Mouse (Mus musculus) splenic B cell, adult 2 months (primary cell): ENCODE results near the gene Grid1.

Source experiments
- DNase-seq: peaks from one replicate; pipeline ENCODE4 v3.0.0-alpha.2; 2011; ENCODE audit warnings: low read depth, low spot score
- H3K27me3 ChIP-seq: 2 replicates; pipeline ENCODE4 v1.6.1; 2012; ENCODE audit warnings: mild to moderate bottlenecking, low read length, moderate library complexity, mixed read lengths; ENCODE audit not compliant: control insufficient read depth, poor library complexity, insufficient read depth, severe bottlenecking
- H3K36me3 ChIP-seq: 2 replicates; pipeline ENCODE4 v1.6.1; 2012; ENCODE audit warnings: mild to moderate bottlenecking, low read length, moderate library complexity, mixed read lengths; ENCODE audit not compliant: control insufficient read depth, poor library complexity, insufficient read depth, severe bottlenecking

Grid1 gene

DNA sequence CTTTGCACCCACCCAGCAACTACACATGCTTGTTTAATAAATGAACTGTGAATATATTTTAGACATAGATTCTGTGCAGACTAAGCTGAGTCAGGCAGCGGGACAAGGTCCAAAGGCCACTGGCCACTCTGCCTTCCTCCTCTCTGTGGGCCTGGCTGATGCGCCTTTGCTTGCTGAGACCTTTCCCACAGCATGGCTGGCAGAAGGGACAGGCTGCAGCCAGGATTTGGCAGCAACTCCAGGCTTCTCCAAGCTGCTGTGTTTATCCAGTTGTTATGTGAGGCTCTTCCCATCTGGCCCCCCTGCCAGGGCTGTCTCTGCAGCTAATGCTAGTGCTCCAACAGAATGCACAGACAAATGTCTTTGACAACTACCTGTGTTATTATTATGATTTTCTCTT, 347.5 kb downstream of the Grid1 start:
- H3K27me3 ChIP-seq, result no peaks in the 10 kb centered on the region
- no peaks in the 10 kb centered on the region for H3K36me3 ChIP-seq
- DNase-seq, result no peak

DNA sequence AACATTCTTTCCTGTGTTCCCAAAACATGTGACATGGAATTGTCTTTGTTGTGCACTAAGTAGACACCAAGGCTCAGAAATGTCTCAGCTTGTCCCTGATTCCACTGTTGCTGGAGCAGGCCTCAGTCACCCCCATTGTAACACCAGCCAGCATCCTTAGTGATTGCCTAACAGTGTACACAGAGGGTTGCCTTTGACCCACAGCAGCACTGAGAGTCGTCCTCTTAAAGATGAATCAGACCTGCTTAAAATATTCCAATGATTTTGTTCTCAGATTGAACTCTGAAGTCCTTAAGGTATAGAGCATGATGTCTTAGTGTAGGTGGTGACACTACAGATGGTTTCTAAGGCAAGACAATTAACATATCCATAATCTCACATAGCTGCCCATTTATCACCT, 354.0 kb downstream of the Grid1 start:
- Histone ChIP-seq H3K27me3 (no peaks in the 10 kb centered on the region), H3K36me3 (no peaks in the 10 kb centered on the region)
- DNase-seq, result no peak

- Histone ChIP-seq H3K36me3 (no peaks in the 10 kb centered on the region), H3K27me3 (no peaks in the 10 kb centered on the region)
Measured at GRCm38 (mm10) chr14:35176021-35176420, 356.1 kb downstream of the Grid1 start.

DNA sequence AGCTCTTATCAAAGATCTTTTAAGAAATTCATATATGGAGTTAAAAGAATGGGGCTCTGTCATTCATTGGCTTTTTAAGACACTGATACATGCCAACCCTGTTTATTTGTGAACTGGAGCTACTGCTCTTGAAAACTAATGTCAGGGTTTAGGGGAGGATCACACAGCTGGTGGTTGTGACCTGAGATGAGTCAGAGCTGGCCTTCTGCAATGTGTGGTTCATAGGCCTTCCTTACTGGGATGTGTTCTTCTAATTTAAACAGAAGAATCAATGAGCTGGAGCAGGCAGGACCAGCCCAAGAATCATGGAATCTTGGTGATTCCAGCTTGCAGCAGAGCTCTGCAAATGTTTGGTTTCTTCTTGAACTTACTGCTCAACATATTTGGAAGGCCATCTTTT, 359.2 kb downstream of the Grid1 start:
- Histone ChIP-seq H3K36me3 (no peaks in the 10 kb centered on the region), H3K27me3 (no peaks in the 10 kb centered on the region)
- no peak for DNase-seq

More at GRCm38 (mm10) chr14:35176021-35176420, 356.1 kb downstream of the Grid1 start:
- no peak for DNase-seq

- no peak for DNase-seq
- no peaks in the 10 kb centered on the region for H3K36me3 ChIP-seq
- H3K27me3 ChIP-seq, result no peaks in the 10 kb centered on the region
Measured at GRCm38 (mm10) chr14:35185399-35185798, 365.5 kb downstream of the Grid1 start.

DNA sequence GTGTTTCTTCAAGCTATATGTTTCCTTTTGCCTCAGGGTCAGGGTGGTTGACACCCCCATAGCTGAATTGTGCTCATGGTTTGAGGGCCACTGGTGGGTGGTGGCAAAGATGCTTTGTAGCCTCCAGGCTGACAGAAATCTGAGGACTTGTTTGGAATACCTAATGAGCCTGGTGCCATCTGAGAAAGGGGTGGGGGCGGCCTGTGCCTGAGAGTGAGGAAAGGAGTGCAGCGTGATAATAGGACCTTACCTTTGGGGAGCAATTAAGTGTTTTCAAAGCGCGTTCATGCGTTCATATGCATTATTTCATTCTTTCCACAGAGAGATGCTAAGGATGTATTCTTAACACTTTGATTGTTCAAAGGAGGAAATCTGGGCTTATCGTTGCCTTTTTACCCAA, 372.3 kb downstream of the Grid1 start:
- H3K27me3 ChIP-seq, result no peaks in the 10 kb centered on the region
- no peaks in the 10 kb centered on the region for H3K36me3 ChIP-seq
- DNase-seq, result no peak

DNA sequence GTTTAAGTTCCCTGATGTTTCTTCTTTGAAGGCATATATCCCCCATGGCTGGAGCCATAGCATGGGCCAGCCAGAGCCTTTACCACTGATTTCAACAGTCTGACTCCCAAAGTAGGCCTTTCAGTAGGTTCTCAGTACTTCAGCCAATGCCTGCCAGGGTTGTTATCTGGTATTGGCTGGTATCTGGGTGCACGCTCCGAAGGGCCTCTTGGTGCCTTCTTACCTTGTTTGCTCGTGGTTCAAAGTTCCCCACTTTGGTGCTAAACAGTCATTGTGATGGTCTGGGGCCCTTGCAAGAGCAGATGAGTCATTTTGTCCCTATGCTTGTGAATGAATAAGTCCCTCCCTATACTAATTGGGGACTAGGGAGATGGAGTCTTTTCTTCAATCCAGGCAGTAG, 377.5 kb downstream of the Grid1 start:
- no peak for DNase-seq
- Histone ChIP-seq H3K27me3 (no peaks in the 10 kb centered on the region), H3K36me3 (no peaks in the 10 kb centered on the region)

- H3K36me3 ChIP-seq, result no peaks in the 10 kb centered on the region
- no peaks in the 10 kb centered on the region for H3K27me3 ChIP-seq
- DNase-seq, result no peak
Measured at GRCm38 (mm10) chr14:35198447-35198846, 378.5 kb downstream of the Grid1 start.

GRCm38 (mm10) chr14:35198899-35199298, 379.0 kb downstream of the Grid1 start:
- Histone ChIP-seq H3K36me3 (no peaks in the 10 kb centered on the region), H3K27me3 (no peaks in the 10 kb centered on the region)
- DNase-seq, result no peak

DNA sequence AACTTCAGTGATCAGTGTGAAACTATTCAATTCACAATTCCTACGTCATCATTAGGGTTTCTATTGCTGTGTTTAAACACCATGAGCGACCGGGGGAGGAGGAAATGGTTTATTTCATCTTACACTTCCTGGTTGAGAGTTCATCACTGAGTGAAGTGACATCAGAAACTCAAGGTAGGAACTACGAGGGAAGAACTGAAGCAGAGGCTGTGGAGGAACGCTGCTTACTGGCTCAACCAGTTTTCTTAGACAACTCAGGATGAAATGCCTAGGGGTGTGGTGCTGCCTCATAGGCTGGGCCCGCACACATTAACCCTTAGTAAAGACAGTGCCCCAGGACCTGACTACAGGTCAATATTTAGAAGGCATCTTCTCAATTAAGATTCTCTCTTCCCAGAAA, 389.5 kb downstream of the Grid1 start:
- no peak for DNase-seq
- Histone ChIP-seq H3K27me3 (no peaks in the 10 kb centered on the region; the same call in 1 of the 2 replicates), H3K36me3 (no peaks in the 10 kb centered on the region)

- no peaks in the 10 kb centered on the region for H3K27me3 ChIP-seq
- DNase-seq, result no peak
Measured at GRCm38 (mm10) chr14:35219021-35219420, 399.1 kb downstream of the Grid1 start.

GRCm38 (mm10) chr14:35222196-35222595, 402.3 kb downstream of the Grid1 start:
- H3K27me3 ChIP-seq, result no peaks in the 10 kb centered on the region
- DNase-seq, result no peak

More at GRCm38 (mm10) chr14:35219021-35219420, 399.1 kb downstream of the Grid1 start:
- H3K36me3 ChIP-seq, result no peaks in the 10 kb centered on the region

GRCm38 (mm10) chr14:35227581-35227980, 407.7 kb downstream of the Grid1 start:
- no peaks in the 10 kb centered on the region for H3K36me3 ChIP-seq
- no peaks in the 10 kb centered on the region for H3K27me3 ChIP-seq
- DNase-seq, result no peak

More at GRCm38 (mm10) chr14:35222196-35222595, 402.3 kb downstream of the Grid1 start:
- no peaks in the 10 kb centered on the region for H3K36me3 ChIP-seq

DNA sequence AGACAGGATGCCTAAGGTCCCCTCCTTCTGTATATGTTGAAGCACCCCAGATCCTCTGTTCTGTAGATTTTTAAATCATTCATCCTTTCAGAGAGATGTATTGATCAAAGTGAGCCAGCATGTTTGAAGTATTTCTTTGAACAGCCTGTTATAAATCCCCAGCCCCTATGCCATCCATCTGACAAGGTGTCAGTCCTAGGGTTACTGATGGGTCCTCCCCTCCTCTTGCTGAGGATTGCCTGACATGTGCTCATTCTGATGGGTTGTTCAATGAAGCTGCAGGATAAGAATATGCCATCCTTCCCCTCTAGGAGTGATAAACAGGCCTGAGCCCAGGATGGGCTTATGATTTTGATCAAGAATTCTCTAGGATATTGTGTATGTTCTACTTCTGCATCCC, 411.5 kb downstream of the Grid1 start:
- no peaks in the 10 kb centered on the region for H3K36me3 ChIP-seq
- no peak for DNase-seq
- no peaks in the 10 kb centered on the region for H3K27me3 ChIP-seq

DNA sequence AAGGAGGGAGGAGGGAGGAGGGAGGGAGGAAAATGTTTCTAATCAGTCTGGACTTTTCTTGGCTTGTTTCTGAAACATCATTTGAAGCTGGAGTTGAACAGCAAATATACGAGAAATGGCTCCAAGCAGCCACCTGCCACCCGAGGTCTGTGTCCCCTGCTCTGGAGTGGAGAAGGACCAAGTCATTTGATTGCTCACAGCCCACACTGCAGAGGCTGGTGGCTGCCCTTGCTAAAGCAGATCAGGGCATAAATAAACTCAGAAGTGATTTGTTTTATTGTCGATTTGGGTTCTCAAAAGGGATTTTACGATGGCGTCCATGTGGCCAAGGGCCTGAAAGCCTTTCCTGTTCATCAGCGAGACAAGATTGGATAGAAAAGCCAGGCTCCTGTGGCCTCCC, 423.0 kb downstream of the Grid1 start:
- Histone ChIP-seq H3K27me3 (no peaks in the 10 kb centered on the region), H3K36me3 (no peaks in the 10 kb centered on the region)
- no peak for DNase-seq

DNA sequence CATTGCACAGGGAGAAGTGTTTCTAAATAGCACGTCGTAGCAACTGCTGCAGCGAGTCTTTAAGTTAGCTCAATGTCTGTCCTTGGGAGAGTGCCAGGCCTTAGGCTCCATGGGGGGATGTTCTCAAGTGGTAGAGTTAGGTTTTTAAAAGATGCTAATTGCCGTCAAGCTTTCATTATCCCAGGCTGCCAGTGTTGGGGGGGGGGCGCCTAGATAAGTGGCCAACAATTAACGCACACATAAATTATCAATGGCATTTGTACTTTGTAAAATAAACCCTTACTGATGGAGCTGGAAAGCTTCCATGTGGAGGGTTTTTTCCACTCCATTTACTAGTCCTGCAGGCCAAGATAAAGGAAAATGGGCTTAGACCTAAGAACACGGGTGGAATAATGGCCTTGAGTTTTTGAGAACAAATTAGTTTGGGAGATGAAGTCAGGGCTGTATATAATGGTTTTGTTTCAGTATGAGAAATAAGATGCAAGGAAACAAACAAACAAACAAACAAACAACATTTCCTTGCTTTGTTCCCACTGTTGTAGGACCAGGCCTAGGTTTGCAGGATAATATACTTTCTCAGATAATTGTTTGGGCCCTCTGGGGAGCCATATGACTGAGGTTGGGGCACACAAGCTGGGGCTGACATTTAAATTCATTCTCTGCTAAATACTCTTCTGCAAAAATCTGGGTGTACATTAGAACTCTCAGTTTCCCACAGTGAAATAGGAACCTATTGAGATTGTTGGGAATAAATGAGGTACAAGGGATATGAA, 425.1 kb downstream of the Grid1 start:
- no peak for DNase-seq
- Histone ChIP-seq H3K36me3 (no peaks in the 10 kb centered on the region), H3K27me3 (no peaks in the 10 kb centered on the region)
